In genomic region chr10:30328334-30329014, GRCm38 (mm10) we compare ENCODE assay signal across 15 mouse cellular contexts.
DNase-seq lines count a peak whose midpoint lies in the region; ATAC-seq lines count a peak whose summit lies in the region.
"Had no signal": no experiment of that assay in that cellular context is flagged by ENCODE, and none has a peak within 500 bp of the region (broad histone marks: within the 10 kb centered on the region; RNA-seq: fewer than 3 reads in every experiment).

No protein-coding gene starts in this region.

- 42% methylated on average over 10 of the region's 10 CpGs for WGBS in midbrain, embryonic 11.5 days
- WGBS in midbrain, embryonic 10.5 days: 43% methylated on average over 10 of the region's 10 CpGs
- 10% methylated on average over 10 of the region's 10 CpGs for WGBS in forebrain, embryonic 14.5 days
- 21% methylated on average over 10 of the region's 10 CpGs for WGBS in limb, embryonic 13.5 days

- peak; percentile 86 for DNase-seq in midbrain, embryonic 11.5 days (ENCODE audit: low spot score, missing footprints)
- no peak for DNase-seq in midbrain, embryonic 10.5 days (ENCODE audit: low spot score)
- peak; percentile 38 for DNase-seq in forebrain, embryonic 14.5 days (ENCODE audit: low spot score)
- peak; percentile 53 for DNase-seq in retina, postnatal 1 day
- DNase-seq in frontal cortex, postnatal 36 days (ENCODE audit: low spot score in 2 of 2): no peak
- DNase-seq in T-cell, adult 2 months (ENCODE audit: low spot score): no peak
- DNase-seq: adrenal gland, postnatal 14 days; cerebellum, adult 8-10 months; heart, adult 2 months; heart, postnatal 36 days; liver, postnatal 0 days; right cerebral cortex, adult 18-20 months; thymus, postnatal 36 days had no signal

- peaks cover 3% of the 10 kb centered on the region; the same call in 1 of the 2 replicates for H3K4me1 ChIP-seq in midbrain, embryonic 11.5 days (ENCODE audit: control insufficient read depth, insufficient read depth, low read length)
- peaks cover 20% of the 10 kb centered on the region for H3K4me1 ChIP-seq in midbrain, embryonic 10.5 days
- H3K4me1 ChIP-seq in forebrain, embryonic 14.5 days (ENCODE audit: control insufficient read depth, insufficient read depth, low read length): peaks cover 12% of the 10 kb centered on the region; the same call in 1 of the 2 replicates
- peaks cover 24% of the 10 kb centered on the region for H3K4me1 ChIP-seq in limb, embryonic 13.5 days

- no peak overlapping the region for H3K4me3 ChIP-seq in midbrain, embryonic 11.5 days (ENCODE audit: low read depth, low read length)
- H3K4me3 ChIP-seq in midbrain, embryonic 10.5 days: no peak overlapping the region
- no peak overlapping the region for H3K4me3 ChIP-seq in forebrain, embryonic 14.5 days (ENCODE audit: low read depth, low read length)
- H3K4me3 ChIP-seq in limb, embryonic 13.5 days: no peak overlapping the region
- H3K4me3 ChIP-seq: heart, adult 2 months had no signal

- no peak overlapping the region for H3K27ac ChIP-seq in midbrain, embryonic 11.5 days (ENCODE audit: low read depth, low read length)
- H3K27ac ChIP-seq in midbrain, embryonic 10.5 days (replicated peaks): no peak overlapping the region
- H3K27ac ChIP-seq in forebrain, embryonic 14.5 days (ENCODE audit: low read depth, low read length): no peak overlapping the region
- H3K27ac ChIP-seq in limb, embryonic 13.5 days: peak overlapping the region; percentile 22; the same call in 1 of the 2 replicates
- H3K27ac ChIP-seq: heart, adult 2 months had no signal

- H3K9ac ChIP-seq in midbrain, embryonic 11.5 days (ENCODE audit: low read length): no peak overlapping the region
- H3K9ac ChIP-seq in forebrain, embryonic 14.5 days (ENCODE audit: low read length): no peak overlapping the region
- H3K9ac ChIP-seq in limb, embryonic 13.5 days: no peak overlapping the region
- H3K9ac ChIP-seq: liver, postnatal 0 days had no signal

- no peaks in the 10 kb centered on the region for H3K36me3 ChIP-seq in midbrain, embryonic 11.5 days (ENCODE audit: control insufficient read depth, insufficient read depth, low read length)
- no peaks in the 10 kb centered on the region for H3K36me3 ChIP-seq in midbrain, embryonic 10.5 days
- H3K36me3 ChIP-seq in forebrain, embryonic 14.5 days (ENCODE audit: control insufficient read depth, insufficient read depth, low read length): no peaks in the 10 kb centered on the region
- no peaks in the 10 kb centered on the region for H3K36me3 ChIP-seq in limb, embryonic 13.5 days

- H3K9me3 ChIP-seq in midbrain, embryonic 11.5 days (ENCODE audit: control insufficient read depth, low read length): no peaks in the 10 kb centered on the region
- no peaks in the 10 kb centered on the region for H3K9me3 ChIP-seq in midbrain, embryonic 10.5 days (replicated peaks)
- no peaks in the 10 kb centered on the region for H3K9me3 ChIP-seq in forebrain, embryonic 14.5 days (replicated peaks; ENCODE audit: control insufficient read depth, low read length)
- no peaks in the 10 kb centered on the region for H3K9me3 ChIP-seq in limb, embryonic 13.5 days

- peak; percentile 53 for ATAC-seq in midbrain, embryonic 11.5 days (ENCODE audit: low FRiP score)
- ATAC-seq in forebrain, embryonic 14.5 days: peak; percentile 60; the same call in 1 of the 2 replicates
- peak; percentile 79 for ATAC-seq in limb, embryonic 13.5 days (ENCODE audit: low FRiP score, low read depth)
- no peak for ATAC-seq in cerebellum, adult (ENCODE audit: insufficient number of reproducible peaks, low FRiP score, low TSS enrichment)
- ATAC-seq: liver, postnatal 0 days had no signal

- no peaks in the 10 kb centered on the region for H3K27me3 ChIP-seq in midbrain, embryonic 11.5 days (ENCODE audit: control insufficient read depth, insufficient read depth, low read length)
- no peaks in the 10 kb centered on the region for H3K27me3 ChIP-seq in midbrain, embryonic 10.5 days (ENCODE audit: low read depth, poor library complexity, severe bottlenecking)
- H3K27me3 ChIP-seq in forebrain, embryonic 14.5 days (replicated peaks; ENCODE audit: control insufficient read depth, insufficient read depth, low read length): no peaks in the 10 kb centered on the region
- no peaks in the 10 kb centered on the region for H3K27me3 ChIP-seq in limb, embryonic 13.5 days

- H3K4me2 ChIP-seq in midbrain, embryonic 11.5 days: no peak overlapping the region
- no peak overlapping the region for H3K4me2 ChIP-seq in forebrain, embryonic 14.5 days (ENCODE audit: low read length)
- 0 out of 2 replicates have a peak overlapping the region, but pooled peaks have one; percentile 39 for H3K4me2 ChIP-seq in limb, embryonic 13.5 days (replicated peaks)

Comparison
In these comparisons a context has a peak if more than half of its experiments do, and no peak if none do; other contexts are left out.
1. DNase-seq: peak in midbrain, embryonic 11.5 days (single experiment), forebrain, embryonic 14.5 days (single experiment) and retina, postnatal 1 day (single experiment); none in midbrain, embryonic 10.5 days (single experiment), frontal cortex, postnatal 36 days (0 of 2) and T-cell, adult 2 months (single experiment).